Mouse (Mus musculus) brain, embryonic 14.5 days (tissue): Measurements from ENCODE around the gene Rreb1.
A peak's percentile ranks its signal among the peaks of the same experiment; 100 is the strongest.

ENCODE experiments used
- CTCF ChIP-seq: fragments of 200-500 bp; IDR thresholded peaks from 2 replicates; pipeline ENCODE4 v1.5.1; 2012; ENCODE audit warnings: inconsistent platforms, mild to moderate bottlenecking, moderate library complexity, borderline replicate concordance; ENCODE audit not compliant: insufficient read depth, insufficient read length; ENCODE audit errors: extremely low read depth
- POLR2A ChIP-seq: fragments of 200-500 bp; IDR thresholded peaks from 2 replicates; pipeline ENCODE4 v1.6.1; 2012; ENCODE audit warnings: mild to moderate bottlenecking, inconsistent platforms, borderline replicate concordance; ENCODE audit not compliant: poor library complexity, insufficient read depth, insufficient read length, severe bottlenecking; ENCODE audit errors: extremely low read depth

DNA sequence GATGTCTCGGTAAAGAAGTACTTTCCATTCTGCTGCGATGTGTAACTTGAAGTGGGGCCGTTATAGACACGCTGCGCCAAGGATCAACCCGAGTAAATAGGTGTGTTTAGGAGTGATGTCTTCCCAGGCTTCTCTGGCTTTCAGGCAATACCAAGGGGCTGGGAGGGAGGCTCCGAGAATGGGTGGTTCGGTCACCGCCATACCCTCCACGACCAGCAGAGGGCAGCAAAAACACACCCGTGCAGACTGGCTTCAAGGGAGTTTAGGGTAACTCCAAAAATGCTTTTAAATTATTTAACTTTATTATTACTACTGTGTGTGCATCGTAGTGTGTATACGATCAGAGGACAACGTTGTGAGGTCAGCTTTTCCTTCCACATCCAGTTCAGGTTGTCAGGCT is 191.1 kb downstream of the Rreb1 start:
- TF ChIP-seq CTCF (peak; percentile 95), POLR2A (no peak)
